Mouse (Mus musculus) ZHBTc4 (cell line): ENCODE measurements around the gene Ect2.

Experiments used
- DNase-seq: peaks from one replicate; pipeline ENCODE4 v3.0.0-alpha.2; 2011; ENCODE audit warnings: low read depth, low spot score

Ect2 gene

GRCm38 (mm10) chr3:27158910-27159309, 5.2 kb upstream of the Ect2 start:
- DNase-seq, result peak; percentile 60

GRCm38 (mm10) chr3:27156594-27156949, 2.9 kb upstream of the Ect2 start:
- no peak for DNase-seq

- DNase-seq, result no peak
Observed at GRCm38 (mm10) chr3:27155856-27156593, 2.3 kb upstream of the Ect2 start.

- peak; percentile 96 for DNase-seq
Observed at GRCm38 (mm10) chr3:27155051-27155855, 1.6 kb upstream of the Ect2 start.

GRCm38 (mm10) chr3:27154280-27154679, 602 bp upstream of the Ect2 start:
- no peak for DNase-seq

GRCm38 (mm10) chr3:27153191-27153671, 447 bp downstream of the Ect2 start:
- no peak for DNase-seq

GRCm38 (mm10) chr3:27145733-27146132, 7.9 kb downstream of the Ect2 start:
- peak; percentile 48 for DNase-seq

GRCm38 (mm10) chr3:27143570-27143969, 10.1 kb downstream of the Ect2 start:
- peak; percentile 23 for DNase-seq

- peak; percentile 73 for DNase-seq
Observed at GRCm38 (mm10) chr3:27140101-27140500, 13.6 kb downstream of the Ect2 start.

GRCm38 (mm10) chr3:27121864-27122450, 31.7 kb downstream of the Ect2 start:
- no peak for DNase-seq

GRCm38 (mm10) chr3:27120932-27121331, 32.7 kb downstream of the Ect2 start:
- no peak for DNase-seq

GRCm38 (mm10) chr3:27118227-27118626, 35.5 kb downstream of the Ect2 start:
- DNase-seq, result peak; percentile 25

- no peak for DNase-seq
Observed at GRCm38 (mm10) chr3:27110860-27111259, 42.8 kb downstream of the Ect2 start.

GRCm38 (mm10) chr3:27109109-27109508, 44.6 kb downstream of the Ect2 start:
- DNase-seq, result no peak

- DNase-seq, result peak; percentile 32
Observed at GRCm38 (mm10) chr3:27107142-27107541, 46.5 kb downstream of the Ect2 start.

GRCm38 (mm10) chr3:27102965-27103364, 50.7 kb downstream of the Ect2 start:
- DNase-seq, result no peak

GRCm38 (mm10) chr3:27098633-27099032, 55.0 kb downstream of the Ect2 start:
- DNase-seq, result no peak

- peak; percentile 21 for DNase-seq
Observed at GRCm38 (mm10) chr3:27086221-27086620, 67.5 kb downstream of the Ect2 start.

GRCm38 (mm10) chr3:27081229-27082060, 72.2 kb downstream of the Ect2 start:
- DNase-seq, result no peak

- no peak for DNase-seq
Observed at GRCm38 (mm10) chr3:27080061-27080770, 73.5 kb downstream of the Ect2 start.

GRCm38 (mm10) chr3:27073884-27074283, 79.8 kb downstream of the Ect2 start:
- DNase-seq, result no peak
